Mouse (Mus musculus) heart, adult 2 months (tissue): ENCODE data around the gene Gm527. TPM values are rescaled to one million over a fixed set of nuclear protein-coding genes. Genes with fewer than 3 reads are reported as not detected.
A peak's percentile ranks its signal among the peaks of the same experiment; 100 is the strongest.

Source experiments
- DNase-seq, 2 experiments: peaks; one replicate each; pipeline ENCODE4 v3.0.0; 2021
- H3K27ac ChIP-seq: fragments of 200-600 bp; 2 replicates; pipeline ENCODE4 v1.8.1; 2022
- H3K27me3 ChIP-seq: fragments of 200-500 bp; 2 replicates; pipeline ENCODE4 v1.6.1; 2012; ENCODE audit warnings: mild to moderate bottlenecking, low read length, inconsistent platforms, mixed read lengths; ENCODE audit not compliant: control insufficient read depth, insufficient read depth
- H3K36me3 ChIP-seq: fragments of 200-500 bp; 2 replicates; pipeline ENCODE4 v1.6.1; 2012; ENCODE audit warnings: low read length, inconsistent platforms; ENCODE audit not compliant: control insufficient read depth, insufficient read depth
- H3K4me1 ChIP-seq: fragments of 200-500 bp; 2 replicates; pipeline ENCODE4 v1.6.1; 2011; ENCODE audit warnings: low read length; ENCODE audit not compliant: control insufficient read depth, insufficient read depth
- H3K4me3 ChIP-seq: fragments of 200-600 bp; 2 replicates; pipeline ENCODE4 v1.8.1; 2022
- H3K79me2 ChIP-seq: fragments of 200-500 bp; replicated peaks from 2 replicates; pipeline ENCODE4 v1.6.1; 2012; ENCODE audit warnings: mild to moderate bottlenecking, inconsistent platforms, low read length, moderate library complexity, mixed read lengths; ENCODE audit not compliant: control insufficient read depth, insufficient read depth
- H3K9ac ChIP-seq: fragments of 200-500 bp; 2 replicates; pipeline ENCODE4 v1.6.1; 2012; ENCODE audit warnings: low read depth, mild to moderate bottlenecking, control low read depth, inconsistent platforms, low read length, mixed read lengths
- CTCF ChIP-seq: fragments of 200-600 bp; IDR thresholded peaks from 2 replicates; pipeline ENCODE4 v1.8.1; 2022; ENCODE audit warnings: antibody characterized with exemption, mild to moderate bottlenecking, moderate library complexity
- EP300 ChIP-seq: fragments of 200-500 bp; IDR thresholded peaks from 2 replicates; pipeline ENCODE4 v1.6.1; 2011; ENCODE audit warnings: low read depth, low read length, control low read depth; ENCODE audit not compliant: insufficient read depth
- POLR2A ChIP-seq: fragments of 200-500 bp; IDR thresholded peaks from 2 replicates; pipeline ENCODE4 v1.6.1; 2011; ENCODE audit warnings: mild to moderate bottlenecking, low read depth, low read length, control low read depth; ENCODE audit not compliant: insufficient read depth
- WGBS: fragments of 180-500 bp; shearing (Covaris S2); methylation state at CpG from one replicate; pipeline ENCODE4 v1.1.7; 2018; 5-methylcytosine and 5-hydroxymethylcytosine counted together
- intact Hi-C: fragments of 180-260 bp; cut with DNase I; formaldehyde crosslinking; loops from one replicate; pipeline ENCODE4 v1.15.1; 2025
- polyA plus RNA-seq: library from polyadenylated mRNA; depleted of rRNA; stranded (reverse); fragments of >200 nt; gene quantifications from 2 replicates; pipeline ENCODE4 v1.2.3, GENCODE M21; 2012
- total RNA-seq, 2 experiments: library from RNA; stranded (reverse); gene quantifications; 2 replicates each; pipeline ENCODE4 v1.2.3; 2021

Gm527 gene
- total and polyA plus RNA-seq, 3 experiments: 1.5 to 3.0 (median 3.0) TPM

- WGBS: 68% methylated on average over 6 of the region's 6 CpGs
- H3K4me3 ChIP-seq: no peak overlapping the region
- no peaks in the 10 kb centered on the region for H3K36me3 ChIP-seq
- TF ChIP-seq EP300 (no peak), CTCF (no peak)
- H3K27ac ChIP-seq: no peak overlapping the region
- H3K27me3 ChIP-seq: no peaks in the 10 kb centered on the region
- H3K9ac ChIP-seq: no peak overlapping the region
- no peaks in the 10 kb centered on the region for H3K79me2 ChIP-seq
- H3K4me1 ChIP-seq: no peaks in the 10 kb centered on the region
- no peak for DNase-seq
- intact Hi-C loops: no loop called here
Observed at GRCm38 (mm10) chr12:64912996-64913395, 4.7 kb upstream of the Gm527 start.

GRCm38 (mm10) chr12:64916735-64917134 lies 971 bp upstream of the Gm527 start:
- H3K27me3 ChIP-seq: no peaks in the 10 kb centered on the region
- no peak overlapping the region for H3K9ac ChIP-seq
- DNase-seq: no peak
- no peaks in the 10 kb centered on the region for H3K4me1 ChIP-seq
- intact Hi-C loops: loop anchor here (5.0 kb wide), 1 partner anchor 256 kb away; the partner anchor contains the start of gene Mis18bp1
- no peaks in the 10 kb centered on the region for H3K79me2 ChIP-seq
- no peak overlapping the region for H3K4me3 ChIP-seq
- H3K36me3 ChIP-seq: no peaks in the 10 kb centered on the region
- no peak for TF ChIP-seq EP300
- no peak for TF ChIP-seq POLR2A
- no peak for TF ChIP-seq CTCF
- no peak overlapping the region for H3K27ac ChIP-seq

GRCm38 (mm10) chr12:64937493-64937892 lies 19.8 kb downstream of the Gm527 start:
- WGBS: 83% methylated on average over 2 of the region's 2 CpGs
- no peaks in the 10 kb centered on the region for H3K79me2 ChIP-seq
- no peaks in the 10 kb centered on the region for H3K4me1 ChIP-seq
- no peak overlapping the region for H3K4me3 ChIP-seq
- H3K27ac ChIP-seq: no peak overlapping the region
- no peak overlapping the region for H3K9ac ChIP-seq
- TF ChIP-seq CTCF: peak; percentile 61
- TF ChIP-seq POLR2A: no peak
- H3K36me3 ChIP-seq: no peaks in the 10 kb centered on the region
- DNase-seq: no peak
- H3K27me3 ChIP-seq: no peaks in the 10 kb centered on the region
- intact Hi-C loops: no loop called here

GRCm38 (mm10) chr12:64964560-64964959 lies 46.9 kb downstream of the Gm527 start:
- intact Hi-C loops: loop anchor here (2.0 kb wide), 2 partner anchors 46 to 208 kb away; partner anchors contain the start of gene Mis18bp1
- WGBS: 3% methylated on average over 4 of the region's 4 CpGs
- peaks cover 2% of the 10 kb centered on the region; the same call in 1 of the 2 replicates for H3K79me2 ChIP-seq
- H3K4me1 ChIP-seq: peaks cover 8% of the 10 kb centered on the region
- DNase-seq: no peak
- H3K27me3 ChIP-seq: no peaks in the 10 kb centered on the region
- peaks cover 17% of the 10 kb centered on the region for H3K36me3 ChIP-seq
- peak overlapping the region; percentile 71 for H3K9ac ChIP-seq
- TF ChIP-seq CTCF (no peak), EP300 (no peak)
- H3K4me3 ChIP-seq: peak overlapping the region; percentile 88
- H3K27ac ChIP-seq: peak overlapping the region; percentile 89

GRCm38 (mm10) chr12:64965124-64966026 lies 47.7 kb downstream of the Gm527 start, which contains the start of the genes Klhl28 and Togaram1:
Gene Klhl28 (minus strand): TSS chr12:64965534.
Gene Togaram1 (plus strand): TSS chr12:64965804.
- peak within 1 kb of the TSS; percentile 88 for H3K4me3 ChIP-seq
- peaks cover 18% of the 10 kb centered on the region for H3K36me3 ChIP-seq
- intact Hi-C loops: loop anchor here (2.0 to 5.0 kb wide), 4 partner anchors 47 to 207 kb away; partner anchors contain the start of genes Fancm, Fkbp3, Mis18bp1 and Prpf39
- under 1% methylated on average over 45 of the region's 45 CpGs for WGBS
- peak within 1 kb of the TSS; percentile 89 for H3K27ac ChIP-seq
- peaks cover 6% of the 10 kb centered on the region for H3K4me1 ChIP-seq
- no peaks in the 10 kb centered on the region for H3K27me3 ChIP-seq
- peak within 1 kb of the TSS; percentile 86 for H3K9ac ChIP-seq
- peaks cover 2% of the 10 kb centered on the region; the same call in 1 of the 2 replicates for H3K79me2 ChIP-seq
- TF ChIP-seq POLR2A: peak; percentile 83
- TF ChIP-seq EP300: peak; percentile 57
- TF ChIP-seq CTCF: no peak
- DNase-seq: peak; percentile 98 to 99

GRCm38 (mm10) chr12:64966101-64966631 lies 48.5 kb downstream of the Gm527 start:
- H3K4me1 ChIP-seq: peaks cover 6% of the 10 kb centered on the region
- H3K36me3 ChIP-seq: peaks cover 24% of the 10 kb centered on the region
- intact Hi-C loops: loop anchor here (2.0 to 5.0 kb wide), 2 partner anchors 71 to 109 kb away; partner anchors contain the start of genes Fancm, Fkbp3 and Prpf39
- peak; percentile 61 to 66 for DNase-seq
- peak overlapping the region; percentile 86 for H3K9ac ChIP-seq
- peak overlapping the region; percentile 88 for H3K4me3 ChIP-seq
- H3K79me2 ChIP-seq: peaks cover 2% of the 10 kb centered on the region; the same call in 1 of the 2 replicates
- no peak for TF ChIP-seq EP300
- no peak for TF ChIP-seq POLR2A
- TF ChIP-seq CTCF: no peak
- peak overlapping the region; percentile 64 for H3K27ac ChIP-seq
- no peaks in the 10 kb centered on the region for H3K27me3 ChIP-seq
- under 1% methylated on average over 44 of the region's 44 CpGs for WGBS
